Mouse (Mus musculus) midbrain, embryonic 12.5 days (tissue): ENCODE results near the gene Enkd1. TPM values are rescaled to one million over a fixed set of nuclear protein-coding genes. Genes with fewer than 3 reads are reported as not detected.

Experiments
- ATAC-seq: fragments of 200-750 bp; cut with Nextera tagmentation; 2 replicates; pipeline ENCODE4 v1.8.0; 2017; ENCODE audit warnings: low read depth, moderate TSS enrichment, moderate library complexity; ENCODE audit not compliant: low FRiP score
- H3K27ac ChIP-seq: fragments of 300-500 bp; sonication (generic); replicated peaks from 2 replicates; pipeline ENCODE4 v1.5.1; 2016; ENCODE audit warnings: mild to moderate bottlenecking
- H3K27me3 ChIP-seq: fragments of 300-500 bp; sonication (generic); 2 replicates; pipeline ENCODE4 v1.6.1; 2016; ENCODE audit warnings: mild to moderate bottlenecking
- H3K36me3 ChIP-seq: fragments of 300-500 bp; sonication (generic); 2 replicates; pipeline ENCODE4 v1.6.1; 2016
- H3K4me1 ChIP-seq: fragments of 300-500 bp; sonication (generic); 2 replicates; pipeline ENCODE4 v1.6.1; 2016
- H3K4me2 ChIP-seq: fragments of 300-500 bp; sonication (generic); replicated peaks from 2 replicates; pipeline ENCODE4 v1.6.1; 2016; ENCODE audit warnings: mild to moderate bottlenecking, moderate library complexity
- H3K4me3 ChIP-seq: fragments of 300-500 bp; sonication (generic); 2 replicates; pipeline ENCODE4 v1.5.1; 2016; ENCODE audit warnings: mild to moderate bottlenecking
- H3K9ac ChIP-seq: fragments of 300-500 bp; sonication (generic); replicated peaks from 2 replicates; pipeline ENCODE4 v1.6.1; 2016; ENCODE audit warnings: mild to moderate bottlenecking, moderate library complexity
- H3K9me3 ChIP-seq: fragments of 300-500 bp; sonication (generic); 2 replicates; pipeline ENCODE4 v1.6.1; 2016; ENCODE audit warnings: mild to moderate bottlenecking
- WGBS: fragments of 180-500 bp; shearing (Covaris S2); methylation state at CpG from one replicate; pipeline ENCODE4 v1.1.7; 2016; 5-methylcytosine and 5-hydroxymethylcytosine counted together
- polyA plus RNA-seq: library from polyadenylated mRNA; unstranded; fragments of >200 nt; fragmentation: Nextera tagmentation; extraction: Ambion mirVana; gene quantifications from 2 replicates; pipeline ENCODE4 v1.2.1, GENCODE M21; 2016

Enkd1 gene
- polyA plus RNA-seq, 1 experiment from 2014 or later: 32.6 TPM

GRCm38 (mm10) chr8:105700966-105701824 lies 6.8 kb downstream of the Enkd1 start, which contains the start of the genes Acd and Pard6a:
Gene Acd, minus strand, starts transcription at chr8:105701102.
Gene Pard6a, plus strand, starts transcription at chr8:105701148.
- Histone ChIP-seq H3K9me3 (no peaks in the 10 kb centered on the region), H3K36me3 (peaks cover 47% of the 10 kb centered on the region), H3K27ac (peak within 1 kb of the TSS; percentile 91), H3K4me2 (peak within 1 kb of the TSS; percentile 96), H3K9ac (peak within 1 kb of the TSS; percentile 77), H3K4me1 (peaks cover 26% of the 10 kb centered on the region), H3K4me3 (peak within 1 kb of the TSS; percentile 72), H3K27me3 (no peaks in the 10 kb centered on the region)
- peak; percentile 84 for ATAC-seq
- WGBS: under 1% methylated on average over 60 of the region's 60 CpGs

- Histone ChIP-seq H3K27me3 (peaks cover under 1% of the 10 kb centered on the region; the same call in 1 of the 2 replicates), H3K4me1 (peaks cover 24% of the 10 kb centered on the region), H3K4me3 (peak overlapping the region; percentile 72), H3K9ac (peak overlapping the region; percentile 77), H3K9me3 (no peaks in the 10 kb centered on the region), H3K4me2 (peak overlapping the region; percentile 96), H3K36me3 (peaks cover 47% of the 10 kb centered on the region), H3K27ac (peak overlapping the region; percentile 91)
- peak; percentile 52; the same call in 1 of the 2 replicates for ATAC-seq
- WGBS: under 1% methylated on average over 21 of the region's 21 CpGs
Measured at GRCm38 (mm10) chr8:105700566-105700965, 7.4 kb downstream of the Enkd1 start.

- peak overlapping the region; percentile 72 for H3K4me3 ChIP-seq
- peak overlapping the region; percentile 77 for H3K9ac ChIP-seq
- WGBS: 91% methylated on average over 11 of the region's 11 CpGs
- no peaks in the 10 kb centered on the region for H3K9me3 ChIP-seq
- H3K4me1 ChIP-seq: peaks cover 27% of the 10 kb centered on the region
- no peak for ATAC-seq
- peak overlapping the region; percentile 96 for H3K4me2 ChIP-seq
- H3K36me3 ChIP-seq: peaks cover 47% of the 10 kb centered on the region
- no peak overlapping the region for H3K27ac ChIP-seq
- peaks cover 6% of the 10 kb centered on the region; the same call in 1 of the 2 replicates for H3K27me3 ChIP-seq
Measured at GRCm38 (mm10) chr8:105699488-105700215, 8.4 kb downstream of the Enkd1 start.

- no peak for ATAC-seq
- Histone ChIP-seq H3K4me1 (peaks cover 36% of the 10 kb centered on the region), H3K27me3 (peaks cover 6% of the 10 kb centered on the region; the same call in 1 of the 2 replicates), H3K4me2 (no peak overlapping the region), H3K27ac (no peak overlapping the region), H3K4me3 (no peak overlapping the region), H3K9me3 (no peaks in the 10 kb centered on the region), H3K36me3 (peaks cover 38% of the 10 kb centered on the region), H3K9ac (no peak overlapping the region)
- 91% methylated on average over 5 of the region's 5 CpGs for WGBS
Measured at GRCm38 (mm10) chr8:105698734-105699133, 9.3 kb downstream of the Enkd1 start.

GRCm38 (mm10) chr8:105697196-105697780 lies 10.7 kb downstream of the Enkd1 start:
- WGBS: 90% methylated on average over 17 of the region's 17 CpGs

GRCm38 (mm10) chr8:105695080-105695780 lies 12.8 kb downstream of the Enkd1 start:
- H3K36me3 ChIP-seq: peaks cover 31% of the 10 kb centered on the region
- ATAC-seq: no peak
- H3K9ac ChIP-seq: peak overlapping the region; percentile 66; the same call in 1 of the 2 replicates
- peaks cover 24% of the 10 kb centered on the region for H3K4me1 ChIP-seq
- 83% methylated on average over 30 of the region's 30 CpGs for WGBS
- peak overlapping the region; percentile 57 for H3K4me3 ChIP-seq
- H3K27me3 ChIP-seq: peaks cover 6% of the 10 kb centered on the region; the same call in 1 of the 2 replicates
- peak overlapping the region; percentile 82 for H3K4me2 ChIP-seq
- peak overlapping the region; percentile 75; the same call in 1 of the 2 replicates for H3K27ac ChIP-seq
- peaks cover 5% of the 10 kb centered on the region; the same call in 1 of the 2 replicates for H3K9me3 ChIP-seq

More at GRCm38 (mm10) chr8:105697196-105697780, 10.7 kb downstream of the Enkd1 start:
- no peak for ATAC-seq
- H3K4me2 ChIP-seq: no peak overlapping the region
- no peak overlapping the region for H3K9ac ChIP-seq
- no peak overlapping the region for H3K27ac ChIP-seq
- no peak overlapping the region for H3K4me3 ChIP-seq
- H3K36me3 ChIP-seq: peaks cover 31% of the 10 kb centered on the region
- peaks cover 5% of the 10 kb centered on the region; the same call in 1 of the 2 replicates for H3K9me3 ChIP-seq
- peaks cover 32% of the 10 kb centered on the region for H3K4me1 ChIP-seq
- H3K27me3 ChIP-seq: peaks cover 6% of the 10 kb centered on the region; the same call in 1 of the 2 replicates

- Histone ChIP-seq H3K27me3 (peaks cover 6% of the 10 kb centered on the region; the same call in 1 of the 2 replicates), H3K9ac (peak overlapping the region; percentile 66), H3K4me1 (peaks cover 15% of the 10 kb centered on the region), H3K4me2 (peak overlapping the region; percentile 82), H3K9me3 (peaks cover 5% of the 10 kb centered on the region; the same call in 1 of the 2 replicates), H3K36me3 (peaks cover 31% of the 10 kb centered on the region), H3K4me3 (peak overlapping the region; percentile 57), H3K27ac (peak overlapping the region; percentile 75)
- peak; percentile 67 for ATAC-seq
- 5% methylated on average over 35 of the region's 40 CpGs for WGBS
Measured at GRCm38 (mm10) chr8:105694051-105694799, 13.8 kb downstream of the Enkd1 start.

- peaks cover 5% of the 10 kb centered on the region; the same call in 1 of the 2 replicates for H3K9me3 ChIP-seq
- peak overlapping the region; percentile 82 for H3K4me2 ChIP-seq
- H3K4me3 ChIP-seq: peak overlapping the region; percentile 57
- peak; percentile 71 for ATAC-seq
- H3K27me3 ChIP-seq: peaks cover 6% of the 10 kb centered on the region; the same call in 1 of the 2 replicates
- 4% methylated on average over 15 of the region's 30 CpGs for WGBS
- peaks cover 29% of the 10 kb centered on the region for H3K36me3 ChIP-seq
- peak overlapping the region; percentile 75 for H3K27ac ChIP-seq
- H3K9ac ChIP-seq: peak overlapping the region; percentile 66
- peaks cover 15% of the 10 kb centered on the region for H3K4me1 ChIP-seq
Measured at GRCm38 (mm10) chr8:105693648-105694047, 14.4 kb downstream of the Enkd1 start.

GRCm38 (mm10) chr8:105692449-105693182 lies 15.4 kb downstream of the Enkd1 start:
- no peak overlapping the region for H3K27ac ChIP-seq
- WGBS: 91% methylated on average over 11 of the region's 11 CpGs

GRCm38 (mm10) chr8:105690978-105691377 lies 17.0 kb downstream of the Enkd1 start:
- Histone ChIP-seq H3K27me3 (peaks cover 6% of the 10 kb centered on the region; the same call in 1 of the 2 replicates), H3K4me3 (no peak overlapping the region), H3K9me3 (peaks cover 5% of the 10 kb centered on the region; the same call in 1 of the 2 replicates), H3K4me1 (peaks cover 17% of the 10 kb centered on the region), H3K27ac (no peak overlapping the region), H3K4me2 (no peak overlapping the region), H3K36me3 (peaks cover 4% of the 10 kb centered on the region; the same call in 1 of the 2 replicates), H3K9ac (no peak overlapping the region)
- WGBS: 90% methylated on average over 14 of the region's 14 CpGs
- no peak for ATAC-seq

More at GRCm38 (mm10) chr8:105692449-105693182, 15.4 kb downstream of the Enkd1 start:
- Histone ChIP-seq H3K27me3 (peaks cover 6% of the 10 kb centered on the region; the same call in 1 of the 2 replicates), H3K4me1 (peaks cover 15% of the 10 kb centered on the region), H3K4me2 (no peak overlapping the region), H3K36me3 (peaks cover 19% of the 10 kb centered on the region), H3K9me3 (peaks cover 5% of the 10 kb centered on the region; the same call in 1 of the 2 replicates), H3K4me3 (no peak overlapping the region), H3K9ac (no peak overlapping the region)
- ATAC-seq: no peak
